Mouse (Mus musculus): ENCODE measurements at regions not wholly inside any gene's neighbourhood (a gene's known extent, or its start where the extent isn't known, plus 50 kb on each side); places are given as distances from the start of the nearest gene placed in this dataset.
A peak's percentile ranks its signal among the peaks of the same experiment; 100 is the strongest.

- Histone ChIP-seq H3K27me3 (ENCODE audit: control insufficient read depth, insufficient read depth, low read length) (no peaks in the 10 kb centered on the region), H3K36me3 (ENCODE audit: control insufficient read depth, insufficient read depth) (no peaks in the 10 kb centered on the region), H3K4me1 (ENCODE audit: control insufficient read depth, insufficient read depth, low read length) (no peaks in the 10 kb centered on the region), H3K27ac (ENCODE audit: low read length) (no peak overlapping the region), H3K9me3 (replicated peaks; ENCODE audit: control insufficient read depth, low read length) (no peaks in the 10 kb centered on the region), H3K4me3 (ENCODE audit: low read length) (no peak overlapping the region), H3K4me2 (ENCODE audit: low read depth, low read length) (no peak overlapping the region), H3K9ac (ENCODE audit: low read length) (no peak overlapping the region)
- no peak for ATAC-seq (replicated peaks; ENCODE audit: extremely low read depth, insufficient read depth, low FRiP score)
Measured at GRCm38 (mm10) chr9:80723638-80724037, 258.4 kb upstream of the Impg1 start.

GRCm38 (mm10) chr9:80718516-80718915 lies 253.2 kb upstream of the Impg1 start:
- no peak for ATAC-seq (replicated peaks; ENCODE audit: extremely low read depth, insufficient read depth, low FRiP score)
- no peak overlapping the region for H3K4me2 ChIP-seq (ENCODE audit: low read depth, low read length)
- H3K9me3 ChIP-seq (replicated peaks; ENCODE audit: control insufficient read depth, low read length) = no peaks in the 10 kb centered on the region
- 80% methylated on average over 4 of the region's 4 CpGs for WGBS
- H3K4me3 ChIP-seq (ENCODE audit: low read length) = no peak overlapping the region
- H3K4me1 ChIP-seq (ENCODE audit: control insufficient read depth, insufficient read depth, low read length) = no peaks in the 10 kb centered on the region
- H3K27ac ChIP-seq (ENCODE audit: low read length) = no peak overlapping the region
- no peak overlapping the region for H3K9ac ChIP-seq (ENCODE audit: low read length)
- no peaks in the 10 kb centered on the region for H3K36me3 ChIP-seq (ENCODE audit: control insufficient read depth, insufficient read depth)
- no peaks in the 10 kb centered on the region for H3K27me3 ChIP-seq (ENCODE audit: control insufficient read depth, insufficient read depth, low read length)

GRCm38 (mm10) chr9:80709781-80710180 lies 244.5 kb upstream of the Impg1 start:
- H3K27me3 ChIP-seq (ENCODE audit: control insufficient read depth, insufficient read depth, low read length) = no peaks in the 10 kb centered on the region

GRCm38 (mm10) chr9:80705264-80705663 lies 240.0 kb upstream of the Impg1 start:
- no peaks in the 10 kb centered on the region for H3K36me3 ChIP-seq (ENCODE audit: control insufficient read depth, insufficient read depth)
- 77% methylated on average over 2 of the region's 2 CpGs for WGBS
- H3K27ac ChIP-seq (ENCODE audit: low read length) = no peak overlapping the region
- H3K4me3 ChIP-seq (ENCODE audit: low read length) = no peak overlapping the region
- no peaks in the 10 kb centered on the region for H3K27me3 ChIP-seq (ENCODE audit: control insufficient read depth, insufficient read depth, low read length)
- no peaks in the 10 kb centered on the region for H3K4me1 ChIP-seq (ENCODE audit: control insufficient read depth, insufficient read depth, low read length)
- no peak overlapping the region for H3K9ac ChIP-seq (ENCODE audit: low read length)
- ATAC-seq (replicated peaks; ENCODE audit: extremely low read depth, insufficient read depth, low FRiP score) = no peak
- H3K4me2 ChIP-seq (ENCODE audit: low read depth, low read length) = no peak overlapping the region
- no peaks in the 10 kb centered on the region for H3K9me3 ChIP-seq (replicated peaks; ENCODE audit: control insufficient read depth, low read length)

More at GRCm38 (mm10) chr9:80709781-80710180, 244.5 kb upstream of the Impg1 start:
- H3K36me3 ChIP-seq (ENCODE audit: control insufficient read depth, insufficient read depth) = no peaks in the 10 kb centered on the region
- no peak overlapping the region for H3K27ac ChIP-seq (ENCODE audit: low read length)
- no peak for ATAC-seq (replicated peaks; ENCODE audit: extremely low read depth, insufficient read depth, low FRiP score)
- no peaks in the 10 kb centered on the region for H3K9me3 ChIP-seq (replicated peaks; ENCODE audit: control insufficient read depth, low read length)
- no peaks in the 10 kb centered on the region for H3K4me1 ChIP-seq (ENCODE audit: control insufficient read depth, insufficient read depth, low read length)
- no peak overlapping the region for H3K9ac ChIP-seq (ENCODE audit: low read length)
- no peak overlapping the region for H3K4me2 ChIP-seq (ENCODE audit: low read depth, low read length)
- no peak overlapping the region for H3K4me3 ChIP-seq (ENCODE audit: low read length)

GRCm38 (mm10) chr9:80697171-80697570 lies 231.9 kb upstream of the Impg1 start:
- H3K4me1 ChIP-seq (ENCODE audit: control insufficient read depth, insufficient read depth, low read length) = no peaks in the 10 kb centered on the region
- no peaks in the 10 kb centered on the region for H3K27me3 ChIP-seq (ENCODE audit: control insufficient read depth, insufficient read depth, low read length)
- no peaks in the 10 kb centered on the region for H3K9me3 ChIP-seq (replicated peaks; ENCODE audit: control insufficient read depth, low read length)
- H3K4me3 ChIP-seq (ENCODE audit: low read length) = no peak overlapping the region
- H3K4me2 ChIP-seq (ENCODE audit: low read depth, low read length) = no peak overlapping the region
- WGBS = 48% methylated on average over 2 of the region's 2 CpGs
- no peak overlapping the region for H3K27ac ChIP-seq (ENCODE audit: low read length)
- no peak for ATAC-seq (replicated peaks; ENCODE audit: extremely low read depth, insufficient read depth, low FRiP score)
- H3K36me3 ChIP-seq (ENCODE audit: control insufficient read depth, insufficient read depth) = no peaks in the 10 kb centered on the region
- no peak overlapping the region for H3K9ac ChIP-seq (ENCODE audit: low read length)

- Histone ChIP-seq H3K4me3 (ENCODE audit: low read length) (no peak overlapping the region), H3K36me3 (ENCODE audit: control insufficient read depth, insufficient read depth) (no peaks in the 10 kb centered on the region), H3K9ac (ENCODE audit: low read length) (no peak overlapping the region), H3K27ac (ENCODE audit: low read length) (peak overlapping the region; percentile 59), H3K4me2 (ENCODE audit: low read depth, low read length) (peak overlapping the region; percentile 21; the same call in 1 of the 2 replicates), H3K9me3 (replicated peaks; ENCODE audit: control insufficient read depth, low read length) (no peaks in the 10 kb centered on the region), H3K27me3 (ENCODE audit: control insufficient read depth, insufficient read depth, low read length) (no peaks in the 10 kb centered on the region), H3K4me1 (ENCODE audit: control insufficient read depth, insufficient read depth, low read length) (peaks cover 8% of the 10 kb centered on the region)
- 40% methylated on average over 9 of the region's 9 CpGs for WGBS
- peak; percentile 88 for ATAC-seq (replicated peaks; ENCODE audit: extremely low read depth, insufficient read depth, low FRiP score)
Measured at GRCm38 (mm10) chr9:80688481-80689086, 223.3 kb upstream of the Impg1 start.

- 49% methylated on average over 5 of the region's 5 CpGs for WGBS
- no peak overlapping the region for H3K4me3 ChIP-seq (ENCODE audit: low read length)
- no peak overlapping the region for H3K4me2 ChIP-seq (ENCODE audit: low read depth, low read length)
Measured at GRCm38 (mm10) chr9:80683030-80683692, 217.9 kb upstream of the Impg1 start.

GRCm38 (mm10) chr9:80681709-80682108 lies 216.4 kb upstream of the Impg1 start:
- WGBS = 89% methylated on average over 2 of the region's 2 CpGs
- no peak overlapping the region for H3K4me2 ChIP-seq (ENCODE audit: low read depth, low read length)
- no peaks in the 10 kb centered on the region for H3K9me3 ChIP-seq (replicated peaks; ENCODE audit: control insufficient read depth, low read length)
- ATAC-seq (replicated peaks; ENCODE audit: extremely low read depth, insufficient read depth, low FRiP score) = no peak
- H3K4me1 ChIP-seq (ENCODE audit: control insufficient read depth, insufficient read depth, low read length) = peaks cover 2% of the 10 kb centered on the region; the same call in 1 of the 2 replicates
- H3K36me3 ChIP-seq (ENCODE audit: control insufficient read depth, insufficient read depth) = no peaks in the 10 kb centered on the region
- H3K27me3 ChIP-seq (ENCODE audit: control insufficient read depth, insufficient read depth, low read length) = no peaks in the 10 kb centered on the region
- no peak overlapping the region for H3K9ac ChIP-seq (ENCODE audit: low read length)
- H3K27ac ChIP-seq (ENCODE audit: low read length) = no peak overlapping the region
- H3K4me3 ChIP-seq (ENCODE audit: low read length) = no peak overlapping the region

More at GRCm38 (mm10) chr9:80683030-80683692, 217.9 kb upstream of the Impg1 start:
- no peak overlapping the region for H3K27ac ChIP-seq (ENCODE audit: low read length)
- H3K9me3 ChIP-seq (replicated peaks; ENCODE audit: control insufficient read depth, low read length) = no peaks in the 10 kb centered on the region
- H3K36me3 ChIP-seq (ENCODE audit: control insufficient read depth, insufficient read depth) = no peaks in the 10 kb centered on the region
- H3K4me1 ChIP-seq (ENCODE audit: control insufficient read depth, insufficient read depth, low read length) = peaks cover 5% of the 10 kb centered on the region
- no peaks in the 10 kb centered on the region for H3K27me3 ChIP-seq (ENCODE audit: control insufficient read depth, insufficient read depth, low read length)
- H3K9ac ChIP-seq (ENCODE audit: low read length) = no peak overlapping the region
- ATAC-seq (replicated peaks; ENCODE audit: extremely low read depth, insufficient read depth, low FRiP score) = no peak

GRCm38 (mm10) chr9:80671483-80671882 lies 206.2 kb upstream of the Impg1 start:
- no peak overlapping the region for H3K9ac ChIP-seq (ENCODE audit: low read length)
- no peak overlapping the region for H3K4me2 ChIP-seq (ENCODE audit: low read depth, low read length)
- ATAC-seq (replicated peaks; ENCODE audit: extremely low read depth, insufficient read depth, low FRiP score) = no peak
- no peaks in the 10 kb centered on the region for H3K36me3 ChIP-seq (ENCODE audit: control insufficient read depth, insufficient read depth)
- H3K4me1 ChIP-seq (ENCODE audit: control insufficient read depth, insufficient read depth, low read length) = no peaks in the 10 kb centered on the region
- H3K27me3 ChIP-seq (ENCODE audit: control insufficient read depth, insufficient read depth, low read length) = no peaks in the 10 kb centered on the region
- no peaks in the 10 kb centered on the region for H3K9me3 ChIP-seq (replicated peaks; ENCODE audit: control insufficient read depth, low read length)
- H3K4me3 ChIP-seq (ENCODE audit: low read length) = no peak overlapping the region
- 52% methylated on average over 1 of the region's 1 CpGs for WGBS
- no peak overlapping the region for H3K27ac ChIP-seq (ENCODE audit: low read length)

Data from heart, embryonic 16.5 days (tissue).